ENCODE assay signal across 28 mouse cellular contexts in genomic region chr11:9427411-9427810, GRCm38 (mm10).
DNase-seq lines count a peak whose midpoint lies in the region; ATAC-seq and TF ChIP-seq lines count a peak whose summit lies in the region.
"Had no signal": no experiment of that assay in that cellular context is flagged by ENCODE, and none has a peak within 500 bp of the region (broad histone marks: within the 10 kb centered on the region; RNA-seq: fewer than 3 reads in every experiment).

No protein-coding gene starts in this region.

- no peaks in the 10 kb centered on the region for H3K36me3 ChIP-seq in lung, embryonic 14.5 days (ENCODE audit: insufficient read depth)
- H3K36me3 ChIP-seq in heart, embryonic 15.5 days, result no peaks in the 10 kb centered on the region
- no peaks in the 10 kb centered on the region for H3K36me3 ChIP-seq in forebrain, embryonic 14.5 days (ENCODE audit: control insufficient read depth, insufficient read depth, low read length)
- H3K36me3 ChIP-seq: embryonic facial prominence, embryonic 10.5 days; embryonic facial prominence, embryonic 15.5 days; hindbrain, embryonic 13.5 days; liver, embryonic 12.5 days; neural tube, embryonic 12.5 days; stomach, embryonic 15.5 days had no signal

- 33% methylated on average over 3 of the region's 3 CpGs for WGBS in lung, embryonic 14.5 days
- 31% methylated on average over 3 of the region's 3 CpGs for WGBS in lung, adult 2 months
- WGBS in heart, embryonic 15.5 days, result 36% methylated on average over 3 of the region's 3 CpGs
- WGBS in forebrain, embryonic 14.5 days, result 90% methylated on average over 3 of the region's 3 CpGs

- no peak for TF ChIP-seq POLR2A in lung, adult 2 months (IDR thresholded peaks at IDR 0.05; ENCODE audit: borderline replicate concordance, extremely low read depth, low read depth, low read length)

- H3K9ac ChIP-seq in lung, embryonic 14.5 days, result no peak overlapping the region
- H3K9ac ChIP-seq in heart, embryonic 15.5 days, result no peak overlapping the region
- H3K9ac ChIP-seq in forebrain, embryonic 14.5 days (ENCODE audit: low read length), result no peak overlapping the region
- H3K9ac ChIP-seq: embryonic facial prominence, embryonic 15.5 days; forebrain, embryonic 13.5 days; hindbrain, embryonic 13.5 days; liver, embryonic 12.5 days; liver, postnatal 0 days; neural tube, embryonic 12.5 days; stomach, embryonic 15.5 days had no signal

- H3K4me3 ChIP-seq in lung, embryonic 14.5 days (ENCODE audit: low read depth, low read length), result no peak overlapping the region
- no peak overlapping the region for H3K4me3 ChIP-seq in lung, adult 2 months (replicated peaks; ENCODE audit: extremely low read depth, low read depth, low read length)
- no peak overlapping the region for H3K4me3 ChIP-seq in heart, embryonic 15.5 days
- no peak overlapping the region for H3K4me3 ChIP-seq in forebrain, embryonic 14.5 days (ENCODE audit: low read depth, low read length)
- H3K4me3 ChIP-seq: embryonic facial prominence, embryonic 10.5 days; embryonic facial prominence, embryonic 15.5 days; forebrain, embryonic 13.5 days; hindbrain, embryonic 13.5 days; liver, embryonic 12.5 days; myocyte; neural tube, embryonic 12.5 days; stomach, embryonic 15.5 days had no signal

- peak; percentile 57 for DNase-seq in lung, embryonic 14.5 days
- no peak for DNase-seq in lung, adult 2 months
- peak; percentile 37 to 55 for DNase-seq in heart, postnatal 14 days
- DNase-seq in lung, postnatal 10 days, result peak; percentile 14
- DNase-seq in forebrain, embryonic 14.5 days (ENCODE audit: low spot score), result no peak
- no peak for DNase-seq in T-cell, adult 2 months (ENCODE audit: low spot score)
- DNase-seq: adrenal gland, adult 8-10 months; cerebellum, adult 8-10 months; cerebellum, postnatal 25 days; gastrocnemius, postnatal 25 days; kidney, adult 8-10 months; layer of hippocampus, postnatal 36 days; left cerebral cortex, postnatal 4 days; liver, postnatal 0 days had no signal

- H3K27ac ChIP-seq in lung, embryonic 14.5 days (ENCODE audit: low read depth), result no peak overlapping the region
- H3K27ac ChIP-seq in heart, embryonic 15.5 days, result no peak overlapping the region
- H3K27ac ChIP-seq in forebrain, embryonic 14.5 days (ENCODE audit: low read depth, low read length), result no peak overlapping the region
- H3K27ac ChIP-seq: embryonic facial prominence, embryonic 10.5 days; embryonic facial prominence, embryonic 15.5 days; forebrain, embryonic 13.5 days; hindbrain, embryonic 13.5 days; kidney, postnatal 0 days; liver, embryonic 12.5 days; neural tube, embryonic 12.5 days; stomach, embryonic 15.5 days had no signal

- intact Hi-C loops in heart, postnatal 14 days (cut with DNase I), result loop anchor here (10.0 kb wide), 1 partner anchor 93 kb away; no protein-coding TSS in a partner anchor

- no peak overlapping the region for H3K4me2 ChIP-seq in lung, embryonic 14.5 days
- H3K4me2 ChIP-seq in heart, embryonic 15.5 days, result no peak overlapping the region
- no peak overlapping the region for H3K4me2 ChIP-seq in forebrain, embryonic 14.5 days (ENCODE audit: low read length)
- H3K4me2 ChIP-seq: embryonic facial prominence, embryonic 15.5 days; forebrain, embryonic 13.5 days; hindbrain, embryonic 13.5 days; liver, embryonic 12.5 days; midbrain, embryonic 11.5 days; neural tube, embryonic 12.5 days; stomach, embryonic 15.5 days had no signal

- H3K27me3 ChIP-seq in lung, embryonic 14.5 days (ENCODE audit: insufficient read depth, low read length), result no peaks in the 10 kb centered on the region
- no peaks in the 10 kb centered on the region for H3K27me3 ChIP-seq in heart, embryonic 15.5 days
- no peaks in the 10 kb centered on the region for H3K27me3 ChIP-seq in forebrain, embryonic 14.5 days (replicated peaks; ENCODE audit: control insufficient read depth, insufficient read depth, low read length)
- H3K27me3 ChIP-seq: embryonic facial prominence, embryonic 15.5 days; forebrain, embryonic 13.5 days; hindbrain, embryonic 13.5 days; liver, embryonic 12.5 days; neural tube, embryonic 12.5 days; stomach, embryonic 15.5 days had no signal

- H3K4me1 ChIP-seq in lung, embryonic 14.5 days (ENCODE audit: insufficient read depth), result no peaks in the 10 kb centered on the region
- H3K4me1 ChIP-seq in lung, adult 2 months (ENCODE audit: control insufficient read depth, insufficient read depth, low read length), result no peaks in the 10 kb centered on the region
- no peaks in the 10 kb centered on the region for H3K4me1 ChIP-seq in heart, embryonic 15.5 days (replicated peaks)
- no peaks in the 10 kb centered on the region for H3K4me1 ChIP-seq in forebrain, embryonic 14.5 days (ENCODE audit: control insufficient read depth, insufficient read depth, low read length)
- H3K4me1 ChIP-seq: embryonic facial prominence, embryonic 10.5 days; embryonic facial prominence, embryonic 15.5 days; forebrain, embryonic 13.5 days; hindbrain, embryonic 13.5 days; liver, embryonic 12.5 days; neural tube, embryonic 12.5 days; stomach, embryonic 15.5 days had no signal

- H3K9me3 ChIP-seq in lung, embryonic 14.5 days (ENCODE audit: low read depth, low read length), result no peaks in the 10 kb centered on the region
- no peaks in the 10 kb centered on the region for H3K9me3 ChIP-seq in heart, embryonic 15.5 days (replicated peaks)
- H3K9me3 ChIP-seq in forebrain, embryonic 14.5 days (replicated peaks; ENCODE audit: control insufficient read depth, low read length), result no peaks in the 10 kb centered on the region
- H3K9me3 ChIP-seq: embryonic facial prominence, embryonic 10.5 days; embryonic facial prominence, embryonic 15.5 days; forebrain, embryonic 13.5 days; hindbrain, embryonic 13.5 days; liver, embryonic 12.5 days; neural tube, embryonic 12.5 days; stomach, embryonic 15.5 days had no signal

- no peak for TF ChIP-seq CTCF in lung, embryonic 14.5 days (IDR thresholded peaks at IDR 0.05; ENCODE audit: low read depth)
- no peak for TF ChIP-seq CTCF in lung, adult 2 months (IDR thresholded peaks at IDR 0.05; ENCODE audit: insufficient read depth, low read length)

- ATAC-seq in lung, embryonic 14.5 days (ENCODE audit: insufficient read depth), result peak; percentile 65; the same call in 1 of the 2 replicates
- 0 out of 2 replicates have a peak, but pooled peaks have one; percentile 43 for ATAC-seq in heart, embryonic 15.5 days (replicated peaks; ENCODE audit: insufficient number of reproducible peaks, insufficient read depth, low FRiP score, low read depth)
- ATAC-seq in forebrain, embryonic 14.5 days, result no peak
- ATAC-seq in erythroid progenitor cell, adult 5-6 weeks (replicated peaks; ENCODE audit: low FRiP score, poor library complexity, severe bottlenecking), result no peak
- ATAC-seq: CD4-positive, CD25-positive, alpha-beta regulatory T cell, adult 4 months; forebrain, embryonic 13.5 days; intestine, embryonic 16.5 days; liver, embryonic 12.5 days; liver, postnatal 0 days had no signal

Comparison
In these comparisons a context has a peak if more than half of its experiments do, and no peak if none do; other contexts are left out.
1. DNase-seq: peak in lung, embryonic 14.5 days (single experiment), heart, postnatal 14 days (2 of 2) and lung, postnatal 10 days (single experiment); none in lung, adult 2 months (single experiment), forebrain, embryonic 14.5 days (single experiment) and T-cell, adult 2 months (single experiment).
2. ATAC-seq: peak in lung, embryonic 14.5 days (single experiment) and heart, embryonic 15.5 days (single experiment); none in forebrain, embryonic 14.5 days (single experiment) and erythroid progenitor cell, adult 5-6 weeks (single experiment).